Mouse (Mus musculus) MEL (cell line): ENCODE data around the gene Rangap1. TPM values are rescaled to one million over a fixed set of nuclear protein-coding genes. Genes with fewer than 3 reads are reported as not detected.

Experiments
- DNase-seq: peaks from one replicate; pipeline ENCODE4 v3.0.0; 2011; ENCODE audit warnings: low read depth, low spot score
- H3K27ac ChIP-seq: 2 replicates; pipeline ENCODE4 v1.5.1; 2012; ENCODE audit warnings: low read depth, mild to moderate bottlenecking, control low read depth, low read length, moderate library complexity; ENCODE audit not compliant: control insufficient read depth
- H3K27me3 ChIP-seq, 2 experiments: fragments of 150-350 bp in 1 of 2; sonication (generic) in 1 of 2; 2 replicates each; pipeline ENCODE4 v1.6.1; 2012; ENCODE audit warnings: low read length in 2 of 2, mild to moderate bottlenecking in 2 of 2, improper control_type of control experiment in 1 of 2, moderate library complexity in 1 of 2; ENCODE audit not compliant: insufficient read depth in 2 of 2, control insufficient read depth in 1 of 2
- H3K36me3 ChIP-seq, 2 experiments: 2 replicates each; pipeline ENCODE4 v1.6.1; 2012 to 2014; ENCODE audit warnings: low read length in 2 of 2, improper control_type of control experiment in 1 of 2, inconsistent platforms in 1 of 2, mild to moderate bottlenecking in 1 of 2; ENCODE audit not compliant: insufficient read depth in 2 of 2, control insufficient read depth in 1 of 2
- H3K4me1 ChIP-seq, 2 experiments: fragments of 150-350 bp in 1 of 2; sonication (generic) in 1 of 2; 2 replicates each; pipeline ENCODE4 v1.6.1; 2012; ENCODE audit warnings: low read length in 2 of 2, improper control_type of control experiment in 1 of 2, mild to moderate bottlenecking in 1 of 2; ENCODE audit not compliant: insufficient read depth in 2 of 2, control insufficient read depth in 1 of 2
- H3K4me3 ChIP-seq, 2 experiments: fragments of 150-350 bp in 1 of 2; sonication (generic) in 1 of 2; 2 replicates each; pipeline ENCODE4 v1.5.1; 2012; ENCODE audit warnings: low read depth in 2 of 2, low read length in 2 of 2, mild to moderate bottlenecking in 2 of 2, moderate library complexity in 2 of 2, control low read depth in 1 of 2, improper control_type of control experiment in 1 of 2; ENCODE audit not compliant: control insufficient read depth in 1 of 2, insufficient read depth in 1 of 2
- H3K79me2 ChIP-seq: 2 replicates; pipeline ENCODE4 v1.6.1; 2012; ENCODE audit warnings: mild to moderate bottlenecking, low read length, moderate library complexity; ENCODE audit not compliant: control insufficient read depth, poor library complexity, insufficient read depth
- H3K9ac ChIP-seq: 2 replicates; pipeline ENCODE4 v1.6.1; 2012; ENCODE audit warnings: low read depth, mild to moderate bottlenecking, control low read depth, low read length, moderate library complexity; ENCODE audit not compliant: control insufficient read depth, poor library complexity, severe bottlenecking
- H3K9me3 ChIP-seq: fragments of 150-350 bp; sonication (generic); replicated peaks from 2 replicates; pipeline ENCODE4 v1.6.1; 2012; ENCODE audit warnings: mild to moderate bottlenecking, low read length, improper control_type of control experiment, moderate library complexity; ENCODE audit not compliant: insufficient read depth
- CTCF ChIP-seq, 3 experiments: IDR thresholded peaks in 2 of 3; conservative IDR thresholded peaks in 1 of 3; 2 replicates each; pipeline ENCODE4 v1.5.1; 2011 to 2012; ENCODE audit warnings: low read length in 3 of 3, low read depth in 2 of 3, mild to moderate bottlenecking in 2 of 3, improper control_type of control experiment in 1 of 3, inconsistent platforms in 1 of 3, mixed read lengths in 1 of 3, moderate library complexity in 1 of 3; ENCODE audit not compliant: control insufficient read depth in 1 of 3, insufficient read depth in 1 of 3, poor library complexity in 1 of 3, severe bottlenecking in 1 of 3
- KAT2A ChIP-seq: conservative IDR thresholded peaks from 2 replicates; pipeline ENCODE4 v1.6.1; 2012; ENCODE audit warnings: low read depth, low read length, improper control_type of control experiment, inconsistent platforms
- MAFK ChIP-seq: IDR thresholded peaks from 2 replicates; pipeline ENCODE4 v1.6.1; 2011; ENCODE audit warnings: low read depth, mild to moderate bottlenecking, low read length, improper control_type of control experiment, borderline replicate concordance
- MXI1 ChIP-seq: IDR thresholded peaks from 2 replicates; pipeline ENCODE4 v1.6.1; 2011; ENCODE audit warnings: mild to moderate bottlenecking, low read depth, low read length, improper control_type of control experiment
- MYB ChIP-seq: IDR thresholded peaks from 2 replicates; pipeline ENCODE4 v1.6.1; 2011; ENCODE audit warnings: mild to moderate bottlenecking, low read depth, low read length, improper control_type of control experiment
- NRF1 ChIP-seq: IDR thresholded peaks from 2 replicates; pipeline ENCODE4 v1.6.1; 2014; ENCODE audit warnings: low read depth, mild to moderate bottlenecking, inconsistent platforms, low read length, improper control_type of control experiment, moderate library complexity; ENCODE audit not compliant: poor library complexity, insufficient read depth, severe bottlenecking
- RAD21 ChIP-seq: IDR thresholded peaks from 2 replicates; pipeline ENCODE4 v1.6.1; 2011; ENCODE audit warnings: mild to moderate bottlenecking, low read depth, low read length, improper control_type of control experiment
- SIN3A ChIP-seq: IDR thresholded peaks from 2 replicates; pipeline ENCODE4 v1.6.1; 2012; ENCODE audit warnings: low read length, improper control_type of control experiment, inconsistent platforms
- SMC3 ChIP-seq: IDR thresholded peaks from 2 replicates; pipeline ENCODE4 v1.6.1; 2011; ENCODE audit warnings: low read depth, low read length, improper control_type of control experiment
- TCF12 ChIP-seq: IDR thresholded peaks from 2 replicates; pipeline ENCODE4 v1.6.1; 2014; ENCODE audit warnings: low read depth, mild to moderate bottlenecking, inconsistent platforms, low read length, improper control_type of control experiment, moderate library complexity
- USF1 ChIP-seq: IDR thresholded peaks from 2 replicates; pipeline ENCODE4 v1.6.1; 2014; ENCODE audit warnings: low read depth, mild to moderate bottlenecking, inconsistent platforms, low read length, improper control_type of control experiment, moderate library complexity
- ZC3H11A ChIP-seq: IDR thresholded peaks from 2 replicates; pipeline ENCODE4 v1.6.1; 2012; ENCODE audit warnings: low read depth, mild to moderate bottlenecking, inconsistent platforms, low read length, improper control_type of control experiment
- polyA plus RNA-seq, 2 experiments: library from polyadenylated mRNA; stranded (reverse) in 1 of 2; unstranded in 1 of 2; fragments of >175 nt in 1 of 2; fragments of >200 nt in 1 of 2; gene quantifications; 2 replicates each; pipeline versions ENCODE4 v1.2.1 to v1.2.4; 2012; ENCODE audit warnings: low replicate concordance in 2 of 2, low read depth in 1 of 2; ENCODE audit not compliant: insufficient read length in 2 of 2, insufficient read depth in 1 of 2, missing spikeins in 1 of 2
- total RNA-seq: library from RNA; depleted of rRNA; stranded (reverse); fragments of 300-350 nt; gene quantifications from 2 replicates; pipeline ENCODE4 v1.2.3, GENCODE M21; 2012

Rangap1 gene
- total and polyA plus RNA-seq, 3 experiments = 191 to 281 TPM; not detected in 1

DNA sequence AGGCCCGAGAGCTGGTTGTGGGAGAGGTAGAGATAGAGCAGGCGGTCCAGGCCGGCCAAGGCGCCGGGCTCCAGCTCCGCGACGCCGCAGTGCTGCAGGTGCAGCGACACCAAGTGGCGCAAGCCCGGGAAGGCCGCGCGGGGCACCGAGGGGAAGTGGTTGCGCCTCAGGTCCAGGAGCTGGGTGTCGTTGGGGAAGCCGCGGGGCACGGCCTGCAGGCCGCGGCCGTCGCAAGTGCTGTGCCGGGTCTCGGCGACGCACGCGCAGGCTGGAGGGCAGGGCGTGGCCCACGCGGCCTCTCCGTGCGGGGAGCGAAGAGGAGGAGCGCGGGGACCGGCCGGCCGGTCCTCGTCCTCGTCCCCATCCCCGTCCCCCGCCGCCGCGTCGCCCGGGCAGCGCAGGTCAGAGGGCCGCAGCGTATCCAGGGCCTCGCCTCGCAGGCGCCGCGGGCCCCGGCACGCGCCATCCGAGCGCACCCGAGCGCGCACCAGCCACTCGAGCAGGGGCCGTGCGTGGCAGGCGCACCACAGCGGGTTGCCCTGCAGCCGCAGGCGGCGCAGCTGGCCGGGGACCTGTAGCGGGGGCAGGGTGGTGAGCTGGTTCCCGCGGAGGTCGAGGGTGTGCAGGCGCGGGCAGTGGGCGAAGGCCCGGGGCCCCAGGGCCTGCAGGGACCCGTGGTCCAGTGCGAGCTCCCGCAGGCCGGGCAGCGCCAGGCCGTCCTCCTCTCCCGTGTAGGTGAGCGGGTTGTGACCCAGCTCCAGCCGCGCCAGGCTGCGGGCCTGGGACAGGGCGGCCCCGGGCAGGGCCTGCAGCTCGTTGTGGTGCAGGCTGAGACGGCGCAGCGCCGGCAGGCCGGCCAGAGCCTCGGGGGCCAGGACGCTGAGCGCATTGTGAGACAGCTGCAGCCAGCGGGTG lies 51.1 kb downstream of the Rangap1 start:
- Histone ChIP-seq H3K4me1 (no peaks in the 10 kb centered on the region), H3K9me3 (no peaks in the 10 kb centered on the region), H3K4me3 (peak overlapping the region; percentile 28 to 35; a peak in 2 of 4 replicates), H3K36me3 (no peaks in the 10 kb centered on the region), H3K79me2 (no peaks in the 10 kb centered on the region), H3K9ac (peak overlapping the region; percentile 50), H3K27me3 (no peaks in the 10 kb centered on the region), H3K27ac (no peak overlapping the region)
- TF ChIP-seq MAFK (no peak), NRF1 (0 out of 2 replicates have a peak, but pooled peaks have one; percentile 23), SIN3A (peak; percentile 29; the same call in 1 of the 2 replicates), TCF12 (0 out of 2 replicates have a peak, but pooled peaks have one; percentile 9), CTCF (IDR thresholded peaks at IDR 0.05 in 2 of 3, conservative IDR thresholded peaks at IDR 0.05 in 1 of 3; ENCODE audit: control insufficient read depth in 1 of 3, insufficient read depth in 1 of 3, low read depth in 2 of 3, low read length in 3 of 3, poor library complexity in 1 of 3, severe bottlenecking in 1 of 3) (peak in 2 of 3 experiments; percentile 70 to 77; a peak in 5 of 6 replicates), MXI1 (no peak), ZC3H11A (peak; percentile 53), USF1 (no peak), KAT2A (no peak), RAD21 (peak; percentile 60), SMC3 (peak; percentile 69)
- peak; percentile 66 for DNase-seq

DNA sequence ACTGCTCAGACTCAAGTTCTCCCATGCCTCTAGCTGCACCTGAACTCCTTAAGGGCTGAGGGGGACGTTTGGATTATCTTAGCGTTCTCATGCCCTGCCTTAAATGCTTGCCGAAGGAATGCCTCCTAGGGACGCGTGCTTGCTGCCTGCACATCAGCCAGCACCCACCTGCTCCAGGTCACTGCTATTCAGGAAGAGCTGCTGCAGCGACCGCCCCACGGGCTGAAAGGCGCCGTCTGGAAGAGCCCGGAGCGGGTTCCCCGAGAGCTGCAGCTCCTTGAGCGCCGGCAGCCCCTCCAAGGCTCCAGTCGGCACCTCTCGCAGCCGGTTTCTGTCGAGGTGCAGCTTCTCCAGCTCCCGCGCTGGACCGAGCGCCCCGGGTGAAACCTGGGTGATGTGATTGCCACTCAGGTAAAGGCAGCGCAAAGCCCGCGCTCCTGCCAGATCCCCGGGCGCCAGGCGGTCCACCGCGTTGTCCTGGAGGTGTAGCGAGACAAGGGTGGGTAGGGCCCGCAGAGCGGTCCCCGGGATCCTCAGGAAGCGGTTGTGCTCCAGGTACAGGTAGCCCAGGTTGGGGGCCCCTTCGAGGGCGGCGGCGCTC lies 51.9 kb downstream of the Rangap1 start:
- H3K27ac ChIP-seq = no peak overlapping the region
- no peaks in the 10 kb centered on the region for H3K36me3 ChIP-seq
- H3K9me3 ChIP-seq = no peaks in the 10 kb centered on the region
- H3K4me1 ChIP-seq = no peaks in the 10 kb centered on the region
- no peak for DNase-seq
- TF ChIP-seq MYB = no peak
- TF ChIP-seq NRF1 = no peak
- TF ChIP-seq, all 39 proteins: peak for 0
- no peaks in the 10 kb centered on the region for H3K27me3 ChIP-seq
- H3K4me3 ChIP-seq = peak overlapping the region; percentile 28 to 35; a peak in 2 of 4 replicates
- H3K9ac ChIP-seq = peak overlapping the region; percentile 50
- no peaks in the 10 kb centered on the region for H3K79me2 ChIP-seq
